Mouse (Mus musculus) lung, embryonic 16.5 days (tissue): ENCODE measurements at regions not wholly inside any gene's neighbourhood (a gene's known extent, or its start where the extent isn't known, plus 50 kb on each side); places are given as distances from the start of the nearest gene placed in this dataset.

Source experiments
- ATAC-seq: fragments of 200-750 bp; cut with Nextera tagmentation; 2 replicates; pipeline ENCODE4 v1.8.0; 2017; ENCODE audit warnings: low read depth, mild to moderate bottlenecking, moderate library complexity
- H3K27ac ChIP-seq: fragments of 300-500 bp; sonication (generic); 2 replicates; pipeline ENCODE4 v1.5.1; 2014; ENCODE audit warnings: mild to moderate bottlenecking, control low read depth, low read length
- H3K27me3 ChIP-seq: fragments of 300-500 bp; sonication (generic); 2 replicates; pipeline ENCODE4 v1.6.1; 2014; ENCODE audit warnings: low read depth, low read length, mixed read lengths; ENCODE audit not compliant: control insufficient read depth, insufficient read depth
- H3K36me3 ChIP-seq: fragments of 300-500 bp; sonication (generic); 2 replicates; pipeline ENCODE4 v1.6.1; 2014; ENCODE audit warnings: low read length; ENCODE audit not compliant: control insufficient read depth, insufficient read depth
- H3K4me1 ChIP-seq: fragments of 300-500 bp; sonication (generic); replicated peaks from 2 replicates; pipeline ENCODE4 v1.6.1; 2014; ENCODE audit warnings: low read length, mixed read lengths; ENCODE audit not compliant: control insufficient read depth, insufficient read depth
- H3K4me2 ChIP-seq: fragments of 300-500 bp; sonication (generic); 2 replicates; pipeline ENCODE4 v1.6.1; 2014; ENCODE audit warnings: low read depth, low read length, control low read depth
- H3K4me3 ChIP-seq: fragments of 300-500 bp; sonication (generic); 2 replicates; pipeline ENCODE4 v1.5.1; 2014; ENCODE audit warnings: mild to moderate bottlenecking, low read length, control low read depth
- H3K9ac ChIP-seq: fragments of 300-500 bp; sonication (generic); 2 replicates; pipeline ENCODE4 v1.6.1; 2014; ENCODE audit warnings: low read length, control low read depth
- H3K9me3 ChIP-seq: fragments of 300-500 bp; sonication (generic); 2 replicates; pipeline ENCODE4 v1.6.1; 2016; ENCODE audit warnings: low read length; ENCODE audit not compliant: control insufficient read depth
- WGBS: fragments of 180-500 bp; shearing (Covaris S2); extraction: QIAGEN DNeasy Blood & Tissue Kit; methylation state at CpG from one replicate; pipeline ENCODE4 v1.1.7; 2014; 5-methylcytosine and 5-hydroxymethylcytosine counted together

DNA sequence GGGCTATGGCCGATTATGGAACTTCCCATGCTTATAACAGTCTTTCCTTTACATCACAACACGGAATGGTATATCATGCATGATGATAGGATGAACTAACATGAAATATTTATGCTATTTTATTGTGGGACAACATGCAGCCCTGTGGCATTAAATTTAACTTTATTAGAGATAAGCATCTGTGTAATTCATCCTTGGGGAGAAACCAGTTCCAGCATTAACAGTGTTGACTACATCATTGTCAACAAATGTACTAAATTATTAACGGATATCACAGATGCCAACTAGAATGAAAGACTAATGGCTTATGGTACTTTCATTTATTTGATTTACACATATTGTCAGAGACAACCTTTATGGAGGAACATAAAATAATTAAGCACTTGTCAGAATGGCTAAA is 241.3 kb upstream of the Smc2 start:
- H3K4me1 ChIP-seq, result no peaks in the 10 kb centered on the region
- H3K27ac ChIP-seq, result no peak overlapping the region
- H3K36me3 ChIP-seq, result no peaks in the 10 kb centered on the region
- no peaks in the 10 kb centered on the region for H3K27me3 ChIP-seq
- H3K9me3 ChIP-seq, result no peaks in the 10 kb centered on the region
- H3K4me3 ChIP-seq, result no peak overlapping the region
- H3K4me2 ChIP-seq, result no peak overlapping the region
- H3K9ac ChIP-seq, result no peak overlapping the region
- no peak for ATAC-seq
- WGBS, result 78% methylated on average over 3 of the region's 3 CpGs

DNA sequence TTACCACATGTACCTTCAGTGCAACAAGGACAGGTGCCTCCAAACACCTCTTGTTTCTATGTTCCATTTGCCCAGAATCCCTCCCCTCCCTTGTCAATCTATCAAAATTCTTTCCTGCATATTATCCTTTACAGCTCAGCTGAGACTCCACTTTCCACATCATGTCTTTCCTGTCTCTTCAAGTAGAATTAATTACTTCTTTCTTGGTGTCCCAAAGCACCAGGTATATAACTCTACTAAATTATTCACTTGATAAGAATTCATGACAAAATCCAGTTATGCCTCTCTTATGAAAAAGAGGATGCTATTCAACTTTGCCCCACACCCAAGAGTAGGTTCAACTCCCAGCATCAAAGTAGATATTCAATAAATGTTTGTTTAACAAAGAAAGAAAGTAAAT is 228.4 kb upstream of the Smc2 start:
- Histone ChIP-seq H3K4me2 (no peak overlapping the region), H3K9me3 (no peaks in the 10 kb centered on the region), H3K27me3 (no peaks in the 10 kb centered on the region), H3K27ac (no peak overlapping the region), H3K4me3 (no peak overlapping the region), H3K36me3 (no peaks in the 10 kb centered on the region), H3K4me1 (no peaks in the 10 kb centered on the region), H3K9ac (no peak overlapping the region)
- ATAC-seq, result no peak

DNA sequence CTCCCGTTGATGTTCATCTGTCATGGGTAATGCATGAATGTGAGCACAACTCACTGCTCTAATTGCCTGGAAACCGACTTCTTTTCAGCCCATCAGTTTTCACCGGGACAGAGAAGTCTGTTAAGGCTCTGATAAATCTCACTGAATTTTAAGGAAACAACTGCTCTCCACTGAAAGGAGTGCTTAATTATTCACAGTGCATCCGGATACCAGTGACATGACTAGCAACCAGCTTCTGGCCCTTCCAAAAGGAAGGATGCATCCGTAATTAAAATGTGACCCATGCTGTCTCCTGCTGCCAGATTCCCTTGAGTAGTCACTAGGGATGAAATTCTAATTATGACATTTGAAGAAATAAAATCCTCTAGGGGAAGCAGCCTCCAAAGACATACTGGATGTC is 228.0 kb upstream of the Smc2 start:
- H3K27me3 ChIP-seq, result no peaks in the 10 kb centered on the region
- WGBS, result 43% methylated on average over 5 of the region's 5 CpGs

DNA sequence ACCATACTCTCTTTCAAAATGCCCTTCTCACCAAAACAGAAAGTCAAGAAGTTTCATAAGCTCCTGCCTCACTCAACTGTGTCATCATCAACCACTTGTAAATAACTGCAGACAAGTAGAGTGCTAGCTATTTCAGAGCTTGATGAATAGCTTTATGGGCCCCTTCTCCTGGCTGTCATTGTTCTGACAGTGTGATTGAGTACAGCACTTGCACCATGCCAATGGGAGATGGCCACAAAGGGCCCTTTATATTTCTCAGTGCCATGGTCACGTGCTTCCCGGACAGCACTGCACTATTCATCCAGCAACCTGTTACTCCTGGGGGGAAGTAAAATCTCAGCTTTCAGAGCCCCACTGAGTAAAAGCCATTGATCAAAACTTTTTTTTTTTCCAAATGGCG is 225.7 kb upstream of the Smc2 start:
- WGBS, result 57% methylated on average over 3 of the region's 3 CpGs
- ATAC-seq, result no peak
- H3K27me3 ChIP-seq, result no peaks in the 10 kb centered on the region

More for the DNA sequence above, 228.0 kb upstream of the Smc2 start:
- Histone ChIP-seq H3K4me3 (no peak overlapping the region), H3K4me1 (no peaks in the 10 kb centered on the region), H3K27ac (no peak overlapping the region), H3K36me3 (no peaks in the 10 kb centered on the region), H3K9me3 (no peaks in the 10 kb centered on the region), H3K4me2 (no peak overlapping the region), H3K9ac (no peak overlapping the region)
- no peak for ATAC-seq

More for the DNA sequence above, 225.7 kb upstream of the Smc2 start:
- Histone ChIP-seq H3K9me3 (no peaks in the 10 kb centered on the region), H3K27ac (no peak overlapping the region), H3K9ac (no peak overlapping the region), H3K36me3 (no peaks in the 10 kb centered on the region), H3K4me1 (no peaks in the 10 kb centered on the region), H3K4me2 (no peak overlapping the region), H3K4me3 (no peak overlapping the region)
